In the genomic region with DNA sequence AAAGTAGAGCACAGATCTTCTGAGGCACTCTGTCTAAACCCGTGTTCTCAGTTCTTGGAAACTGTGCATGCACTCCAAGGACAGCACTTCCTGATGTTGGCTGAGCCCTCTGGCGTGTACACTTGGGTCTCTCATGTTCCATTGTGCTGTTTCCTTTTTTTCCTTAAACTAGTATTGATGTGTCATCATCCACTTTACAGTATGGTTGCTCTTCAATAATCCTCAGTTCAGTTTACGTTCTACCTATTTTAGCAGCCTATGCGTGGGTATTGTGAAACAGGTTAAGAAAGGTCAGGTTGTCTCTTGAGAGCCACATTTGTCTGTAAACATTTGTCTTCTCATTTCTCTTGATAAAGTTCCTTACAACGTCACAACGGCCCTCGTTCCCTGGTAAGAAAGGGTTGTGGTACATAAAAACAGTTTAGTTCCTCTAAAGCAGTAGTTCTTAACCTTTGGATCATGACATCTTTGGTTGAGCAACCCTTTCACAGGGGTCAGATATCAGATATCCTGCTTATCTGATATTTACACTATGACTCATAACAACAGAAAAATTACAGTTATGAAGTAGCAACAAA, we compare ENCODE assay signal across 20 mouse cellular contexts. TPM values are rescaled to one million over a fixed set of nuclear protein-coding genes. Genes with fewer than 3 reads are reported as not detected.
DNase-seq lines count a peak whose midpoint lies in the region; ATAC-seq and TF ChIP-seq lines count a peak whose summit lies in the region.
"Had no signal": no experiment of that assay in that cellular context is flagged by ENCODE, and none has a peak within 500 bp of the region (broad histone marks: within the 10 kb centered on the region; RNA-seq: fewer than 3 reads in every experiment).

No protein-coding gene starts in this region.

- no peaks in the 10 kb centered on the region for H3K27me3 ChIP-seq in liver, adult 2 months (ENCODE audit: control insufficient read depth, insufficient read depth, low read length)
- H3K27me3 ChIP-seq in G1E (ENCODE audit: insufficient read depth, low read length) = no peaks in the 10 kb centered on the region
- H3K27me3 ChIP-seq in intestine, postnatal 0 days (replicated peaks; ENCODE audit: control insufficient read depth, insufficient read depth, low read length) = no peaks in the 10 kb centered on the region
- H3K27me3 ChIP-seq in kidney, embryonic 15.5 days = no peaks in the 10 kb centered on the region
- H3K27me3 ChIP-seq: forebrain, embryonic 13.5 days; lung, embryonic 15.5 days; neural tube, embryonic 13.5 days had no signal

- DNase-seq in liver, adult 2 months (ENCODE audit: extremely low read depth, low read depth, low spot score) = peak; percentile 75
- no peak for DNase-seq in liver
- no peak for DNase-seq in G1E (ENCODE audit: low spot score)
- DNase-seq in left cerebral cortex, postnatal 36 days (ENCODE audit: low spot score in 2 of 2) = no peak
- no peak for DNase-seq in gastrocnemius, postnatal 36 days
- DNase-seq: adrenal gland, postnatal 36 days; B cell, adult 2 months; cerebellum, adult 18-20 months; gastrocnemius, postnatal 14 days; heart, postnatal 10 days; right cerebral cortex, postnatal 4 days had no signal

- no peak overlapping the region for H3K27ac ChIP-seq in liver, adult 2 months (replicated peaks; ENCODE audit: insufficient read depth, low read depth, low read length)
- H3K27ac ChIP-seq in intestine, postnatal 0 days (ENCODE audit: low read depth, low read length) = peak overlapping the region; percentile 7; the same call in 1 of the 2 replicates
- H3K27ac ChIP-seq in kidney, embryonic 15.5 days = no peak overlapping the region
- H3K27ac ChIP-seq: forebrain, embryonic 13.5 days; lung, embryonic 15.5 days; midbrain, embryonic 10.5 days; neural tube, embryonic 13.5 days; stomach, postnatal 0 days had no signal

- no peaks in the 10 kb centered on the region for H3K9me3 ChIP-seq in G1E (replicated peaks)
- H3K9me3 ChIP-seq in intestine, postnatal 0 days (ENCODE audit: control insufficient read depth) = no peaks in the 10 kb centered on the region
- H3K9me3 ChIP-seq in kidney, embryonic 15.5 days (replicated peaks) = no peaks in the 10 kb centered on the region
- H3K9me3 ChIP-seq: forebrain, embryonic 13.5 days; lung, embryonic 15.5 days; midbrain, embryonic 10.5 days; neural tube, embryonic 13.5 days had no signal

- no peak for TF ChIP-seq CTCF in liver, adult 2 months (IDR thresholded peaks at IDR 0.05; ENCODE audit: low read depth, low read length)
- no peak for TF ChIP-seq CTCF in G1E (IDR thresholded peaks at IDR 0.05; ENCODE audit: low read depth, low read length)
- no peak for TF ChIP-seq CTCF in intestine, postnatal 0 days (IDR thresholded peaks at IDR 0.05; ENCODE audit: low read depth)

- 0 out of 2 replicates have a peak, but pooled peaks have one; percentile 10 for ATAC-seq in G1E (ENCODE audit: extremely low read depth, insufficient number of reproducible peaks, low FRiP score, poor library complexity, severe bottlenecking)
- peak; percentile 47; the same call in 1 of the 2 replicates for ATAC-seq in intestine, postnatal 0 days
- ATAC-seq in megakaryocyte, adult 5-6 weeks (ENCODE audit: poor library complexity, severe bottlenecking) = peak; percentile 49
- ATAC-seq in kidney, embryonic 15.5 days (replicated peaks; ENCODE audit: low FRiP score) = no peak
- ATAC-seq: forebrain, embryonic 13.5 days had no signal

- no peaks in the 10 kb centered on the region for H3K79me2 ChIP-seq in liver, adult 2 months (ENCODE audit: control insufficient read depth, insufficient read depth, low read length)

- H3K9ac ChIP-seq in liver, adult 2 months (ENCODE audit: low read depth, low read length) = no peak overlapping the region
- H3K9ac ChIP-seq in intestine, postnatal 0 days (ENCODE audit: low read depth, low read length) = no peak overlapping the region
- H3K9ac ChIP-seq in kidney, embryonic 15.5 days = no peak overlapping the region
- H3K9ac ChIP-seq: forebrain, embryonic 13.5 days; lung, embryonic 15.5 days; neural tube, embryonic 13.5 days had no signal

- peaks cover 6% of the 10 kb centered on the region; the same call in 1 of the 2 replicates for H3K4me1 ChIP-seq in liver, adult 2 months (ENCODE audit: control insufficient read depth, insufficient read depth, low read length)
- H3K4me1 ChIP-seq in G1E (ENCODE audit: insufficient read depth, low read depth, low read length) = peaks cover 56% of the 10 kb centered on the region
- no peaks in the 10 kb centered on the region; the same call in 1 of the 2 replicates for H3K4me1 ChIP-seq in intestine, postnatal 0 days (replicated peaks; ENCODE audit: control insufficient read depth, insufficient read depth, low read length)
- no peaks in the 10 kb centered on the region for H3K4me1 ChIP-seq in kidney, embryonic 15.5 days
- H3K4me1 ChIP-seq: midbrain, embryonic 10.5 days; neural tube, embryonic 13.5 days had no signal

- no peaks in the 10 kb centered on the region for H3K36me3 ChIP-seq in liver, adult 2 months (ENCODE audit: control insufficient read depth, insufficient read depth, low read length)
- H3K36me3 ChIP-seq in G1E (replicated peaks) = peaks cover 27% of the 10 kb centered on the region
- H3K36me3 ChIP-seq in intestine, postnatal 0 days (ENCODE audit: control insufficient read depth, insufficient read depth) = no peaks in the 10 kb centered on the region; the same call in 1 of the 2 replicates
- peaks cover 26% of the 10 kb centered on the region for H3K36me3 ChIP-seq in kidney, embryonic 15.5 days

- 34% methylated on average over 7 of the region's 7 CpGs for WGBS in liver, adult 2 months
- 47% methylated on average over 7 of the region's 7 CpGs for WGBS in intestine, postnatal 0 days
- WGBS in kidney, embryonic 15.5 days = 81% methylated on average over 7 of the region's 7 CpGs

- intact Hi-C loops in left cerebral cortex, postnatal 36 days (cut with DNase I) = no loop called here
- intact Hi-C loops in gastrocnemius, postnatal 36 days (cut with DNase I) = no loop called here

- no peak for TF ChIP-seq POLR2A in liver, adult 2 months (IDR thresholded peaks at IDR 0.05; ENCODE audit: extremely low read depth, insufficient read depth, low read length)

- no peak overlapping the region for H3K4me2 ChIP-seq in intestine, postnatal 0 days (replicated peaks; ENCODE audit: low read depth)
- H3K4me2 ChIP-seq in kidney, embryonic 15.5 days = no peak overlapping the region
- H3K4me2 ChIP-seq: forebrain, embryonic 13.5 days; heart, embryonic 11.5 days; lung, embryonic 15.5 days; neural tube, embryonic 13.5 days had no signal

- H3K4me3 ChIP-seq in liver, adult 2 months (ENCODE audit: insufficient read depth, low read depth, low read length) = no peak overlapping the region
- H3K4me3 ChIP-seq in G1E (ENCODE audit: low read depth, low read length) = no peak overlapping the region
- H3K4me3 ChIP-seq in intestine, postnatal 0 days (ENCODE audit: low read depth, low read length) = no peak overlapping the region
- H3K4me3 ChIP-seq in kidney, embryonic 15.5 days (replicated peaks) = no peak overlapping the region
- H3K4me3 ChIP-seq: forebrain, embryonic 13.5 days; lung, embryonic 15.5 days; midbrain, embryonic 10.5 days; neural tube, embryonic 13.5 days had no signal

RNA-seq across cellular contexts. Expression of a gene that starts 55.9 kb away (rescaled TPM):
- total RNA-seq in liver, adult 2 months (2014; rRNA removed) = 3.0 and 3.9 TPM in 2 replicates
- polyA plus RNA-seq in liver, adult 2 months (2012; rRNA removed) = 1.4 and 1.6 TPM in 2 replicates
- total RNA-seq in G1E (2014; fragmentation: Nextera tagmentation) = 17.0 and 31.9 TPM in 2 replicates
- total RNA-seq in G1E (2017) = 32.8 and 37.1 TPM in 2 replicates
- 5.3 and 5.4 TPM in 2 replicates for polyA plus RNA-seq in G1E (2012)
- polyA plus RNA-seq in intestine, postnatal 0 days (2015; fragmentation: Nextera tagmentation; extraction: Ambion mirVana) = 11.2 and 11.9 TPM in 2 replicates
- 12.1 and 16.5 TPM in 2 replicates for total RNA-seq in megakaryocyte, adult 5-6 weeks (2015)
- total RNA-seq in megakaryocyte, adult 5-6 weeks (2017) = 14.4 and 16.3 TPM in 2 replicates
- 100 to 1,000 TPM; 131 to 139 TPM for total RNA-seq in left cerebral cortex, postnatal 36 days (2021)
- total RNA-seq in gastrocnemius, postnatal 36 days (2021) = 1 to 10 TPM; 3.8 to 4.6 TPM
- 44.8 and 48.0 TPM in 2 replicates for polyA plus RNA-seq in kidney, embryonic 15.5 days (2015; fragmentation: Nextera tagmentation; extraction: Ambion mirVana)
